Mouse (Mus musculus) stomach, postnatal 0 days (tissue): ENCODE data around the gene 1700001F09Rik.
"Not testable (repeated sequence)": the region's sequence is repeated elsewhere in the genome, so short reads cannot be mapped to it uniquely, and the experiment has no call there.

ENCODE experiments used
- CTCF ChIP-seq: IDR thresholded peaks from 2 replicates; pipeline ENCODE4 v1.5.1; 2016; ENCODE audit warnings: antibody characterized with exemption, low read depth, mild to moderate bottlenecking, moderate library complexity
- EP300 ChIP-seq: optimal IDR thresholded peaks from 2 replicates; pipeline ENCODE3; 2016; ENCODE audit warnings: antibody characterized with exemption

GRCm38 (mm10) chr14:43357496-43357895 lies 9.9 kb upstream of the 1700001F09Rik start:
- TF ChIP-seq CTCF, EP300: not testable (repeated sequence)
